Mouse (Mus musculus): ENCODE results near the gene Hnrnpul1. TPM values are rescaled to one million over a fixed set of nuclear protein-coding genes. Genes with fewer than 3 reads are reported as not detected.

Gene Hnrnpul1
- 100 to 1,000 TPM; 199 to 224 TPM for total RNA-seq (2023)

DNA sequence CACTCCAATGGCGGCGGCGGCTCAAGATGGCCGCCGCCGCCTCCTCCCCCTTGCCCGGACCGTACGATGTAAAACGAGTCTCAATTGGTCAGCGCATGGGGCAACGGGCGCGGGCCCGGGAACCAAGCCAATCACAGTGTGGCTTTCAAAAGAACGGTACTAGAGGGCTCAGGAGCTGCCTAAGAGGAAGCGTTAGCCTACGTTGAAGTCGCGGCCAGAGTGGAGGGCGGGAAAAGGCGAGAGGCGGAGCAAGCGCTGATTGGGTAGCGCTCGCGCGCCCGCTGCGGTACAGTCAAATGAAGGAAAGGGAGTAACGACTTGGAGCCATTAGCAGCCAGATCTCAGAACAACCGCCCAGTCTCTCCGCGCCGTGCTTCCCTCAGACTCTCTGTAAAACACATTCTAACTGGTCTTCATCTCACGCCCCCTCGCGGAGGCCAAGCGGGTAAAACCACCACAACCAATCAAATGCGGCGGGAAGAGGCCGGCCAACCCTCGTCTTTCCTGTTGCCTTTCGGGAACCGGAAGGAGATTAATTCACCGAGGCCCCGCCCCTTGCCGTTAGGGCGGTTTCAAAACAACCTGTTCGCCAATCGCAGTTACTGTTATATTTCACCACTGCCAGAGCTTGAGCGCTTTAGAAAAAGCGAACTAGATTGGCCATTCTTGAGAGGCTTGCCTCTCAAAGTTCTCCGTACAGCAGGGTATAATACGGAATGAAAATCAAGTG, at the start of gene Hnrnpul1:
Gene Hnrnpul1 (minus strand): TSS at position 20 of the 730 bp plus-strand sequence.

DNA sequence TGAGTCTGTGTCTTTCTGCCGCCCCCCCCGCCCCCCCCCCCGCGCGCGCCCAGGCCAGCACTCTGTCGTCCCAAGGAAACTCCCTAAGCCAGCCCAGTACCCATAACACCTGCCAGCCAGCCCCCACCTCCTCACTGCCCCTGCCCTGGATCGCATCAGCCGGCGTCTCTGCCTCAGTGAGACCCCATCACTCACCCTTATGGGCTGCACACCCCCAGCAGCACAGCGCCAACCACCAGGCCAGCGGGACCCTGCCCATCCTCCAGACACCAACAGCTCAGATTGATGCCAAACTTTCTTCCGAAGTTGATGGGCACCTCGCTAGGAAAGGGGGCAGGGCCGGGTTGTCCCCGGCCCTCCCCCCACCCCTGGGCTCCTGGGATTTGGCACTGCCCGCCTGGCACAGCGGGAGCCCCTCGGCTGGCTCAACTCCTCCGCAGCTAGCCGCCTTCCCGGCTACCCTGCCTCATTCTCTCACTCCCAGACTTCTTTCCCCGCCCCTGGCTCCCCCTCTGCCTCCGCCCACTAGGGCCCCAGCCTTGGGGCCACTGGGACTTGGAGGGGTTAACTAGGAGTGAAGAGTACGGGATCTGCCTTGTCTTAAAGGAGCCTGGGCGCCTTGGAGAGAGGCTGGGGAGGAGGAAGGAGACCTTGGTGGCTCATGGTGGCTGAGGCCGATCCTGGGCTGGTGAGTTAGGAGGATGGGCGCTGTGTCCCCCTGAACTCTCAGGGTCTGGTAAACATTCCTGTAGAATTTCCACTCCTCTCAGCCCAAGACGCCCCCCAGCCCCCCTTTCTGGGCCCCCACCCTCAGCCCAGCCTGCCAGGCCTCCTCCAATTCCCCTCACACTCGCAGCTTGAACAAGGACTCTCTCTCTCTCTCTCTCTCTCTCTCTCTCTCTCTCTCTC, 33.9 kb upstream of the Hnrnpul1 start, which contains the start of gene Axl:
Gene Axl (minus strand): TSS at position 486 of the 909 bp plus-strand sequence.

GRCm38 (mm10) chr7:25718788-25719417, 35.7 kb downstream of the Hnrnpul1 start, which contains the start of gene Ccdc97:
Gene Ccdc97, minus strand, starts transcription at chr7:25719088.

DNA sequence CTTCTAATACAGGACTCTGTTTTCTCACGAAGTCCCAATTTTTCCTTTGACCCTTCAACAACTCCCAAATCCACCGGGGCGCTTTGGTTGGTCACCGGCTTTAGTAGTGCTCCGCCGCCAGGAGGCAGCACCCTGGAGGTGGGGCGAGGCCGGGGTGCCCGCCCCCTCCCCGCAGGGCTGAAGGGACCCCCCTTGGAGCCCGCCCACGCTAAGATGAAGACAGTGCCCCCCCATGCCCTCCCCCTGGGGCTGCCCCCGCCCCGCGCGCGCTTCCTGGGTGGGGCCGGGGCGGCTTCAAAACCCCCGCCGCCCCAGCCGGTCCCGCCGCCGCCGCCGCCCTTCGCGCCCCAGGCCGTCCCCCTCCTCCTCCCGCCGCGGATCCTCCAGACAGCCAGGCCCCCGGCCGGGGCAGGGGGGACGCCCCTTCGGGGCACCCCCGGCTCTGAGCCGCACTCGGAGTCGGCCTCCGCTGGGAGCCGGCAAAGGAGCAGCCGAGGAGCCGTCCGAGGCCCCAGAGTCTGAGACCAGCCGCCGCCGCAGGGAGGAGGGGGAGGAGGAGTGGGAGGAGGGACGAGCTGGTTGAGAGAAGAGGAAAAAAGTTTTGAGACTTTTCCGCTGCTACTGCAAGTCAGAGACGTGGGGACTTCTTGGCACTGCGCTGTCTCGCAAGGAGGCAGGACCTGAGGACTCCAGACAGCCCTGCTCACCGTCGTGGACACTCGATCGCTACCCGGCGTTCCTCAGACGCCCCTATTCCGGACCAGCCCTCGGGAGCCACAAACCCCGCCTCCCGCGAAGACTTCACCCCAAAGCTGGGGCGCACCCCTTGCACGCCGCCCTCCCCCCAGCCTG, 67.7 kb downstream of the Hnrnpul1 start, which contains the start of gene Tgfb1:
Gene Tgfb1 (plus strand): TSS at position 323 of the 852 bp plus-strand sequence.

GRCm38 (mm10) chr7:25680514-25681258, 73.9 kb downstream of the Hnrnpul1 start, which contains the start of gene B9d2:
Gene B9d2, plus strand, starts transcription at chr7:25680780.

DNA sequence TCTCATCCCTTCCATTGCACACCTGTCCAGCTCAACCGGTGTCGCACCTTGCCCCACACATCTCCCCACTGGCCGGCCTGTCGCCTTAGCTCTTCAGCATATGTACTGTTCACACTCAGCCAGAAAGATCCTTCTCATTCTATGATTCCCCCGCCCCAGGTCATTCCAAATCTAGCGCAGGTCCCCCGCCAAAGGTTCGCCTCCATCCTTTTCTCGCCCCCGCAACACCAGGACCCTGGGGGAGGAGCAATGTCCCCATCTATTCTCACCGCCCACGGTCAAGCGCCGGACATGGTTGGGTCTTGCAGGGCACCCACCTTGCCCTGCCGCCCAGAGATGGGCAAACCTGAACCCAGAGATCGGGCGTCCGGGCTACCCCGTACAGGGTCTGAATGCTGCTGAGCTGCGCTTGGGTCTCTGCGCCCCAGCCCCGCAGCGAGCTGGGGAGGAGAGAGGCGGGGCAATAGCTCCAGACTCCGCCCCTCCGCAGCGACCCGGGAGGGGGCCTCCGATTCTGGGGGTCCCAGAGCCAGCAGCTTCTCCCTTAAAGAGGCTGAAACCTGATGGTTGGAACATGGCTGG, 79.7 kb downstream of the Hnrnpul1 start, which contains the start of gene Tmem91:
Gene Tmem91 (minus strand): TSS at position 448 of the 582 bp plus-strand sequence.

Other genes with a start within 250 kb of the Hnrnpul1 start
- gene Ceacam2, start 214.9 kb downstream of the Hnrnpul1 start, total RNA-seq (2023), result 10 to 100 TPM; 33.5 to 35.1 TPM
- gene Erich4, start 138.9 kb downstream of the Hnrnpul1 start, total RNA-seq (2023), result not detected
- 10 to 100 TPM; 21.2 to 25.3 TPM for gene Dmac2, start 135.3 kb downstream of the Hnrnpul1 start, total RNA-seq (2023)
- gene B3gnt8, start 128.1 kb downstream of the Hnrnpul1 start, total RNA-seq (2023), result 10 to 100 TPM; 16.3 to 24.1 TPM
- 10 to 100 TPM; 41.4 to 49.7 TPM for gene Bckdha, start 95.8 kb downstream of the Hnrnpul1 start, total RNA-seq (2023)
- gene Exosc5, start 95.6 kb downstream of the Hnrnpul1 start, total RNA-seq (2023), result 10 to 100 TPM; 27.7 to 34.1 TPM
- gene Tmem91, start 79.6 kb downstream of the Hnrnpul1 start, total RNA-seq (2023), result under 1 TPM in 1 of 2 experiments, not detected in 1; 0.42 TPM
- gene B9d2, start 74.0 kb downstream of the Hnrnpul1 start, total RNA-seq (2023), result 10 to 100 TPM; 26.2 to 28.7 TPM
- 100 to 1,000 TPM; 166 to 200 TPM for gene Tgfb1, start 67.8 kb downstream of the Hnrnpul1 start, total RNA-seq (2023)
- 10 to 100 TPM; 66.4 to 74.4 TPM for gene Ccdc97, start 35.7 kb downstream of the Hnrnpul1 start, total RNA-seq (2023)
- 1 to 10 TPM; 4.0 to 6.3 TPM for gene Axl, start 33.9 kb upstream of the Hnrnpul1 start, total RNA-seq (2023)
- gene Cyp2s1, start 62.2 kb upstream of the Hnrnpul1 start, total RNA-seq (2023), result not detected
- gene Cyp2b10, start 142.9 kb upstream of the Hnrnpul1 start, total RNA-seq (2023), result not detected